Mouse (Mus musculus): Measurements from ENCODE around the gene Il34. TPM values are rescaled to one million over a fixed set of nuclear protein-coding genes. Genes with fewer than 3 reads are reported as not detected.

Il34 gene
- polyA plus RNA-seq (2012; fragmentation: generic; extraction: Trizol): 8.6 TPM
- long read RNA-seq, experiment 1, partial matches to known transcripts: 1 of 7 reads
- long read RNA-seq, experiment 1, other reads (novel, unspliced or antisense): 5 of 7 reads
- long read RNA-seq, experiment 2, partial matches to known transcripts: 0 of 18 reads
- long read RNA-seq, experiment 2, other reads (novel, unspliced or antisense): 18 of 18 reads

DNA sequence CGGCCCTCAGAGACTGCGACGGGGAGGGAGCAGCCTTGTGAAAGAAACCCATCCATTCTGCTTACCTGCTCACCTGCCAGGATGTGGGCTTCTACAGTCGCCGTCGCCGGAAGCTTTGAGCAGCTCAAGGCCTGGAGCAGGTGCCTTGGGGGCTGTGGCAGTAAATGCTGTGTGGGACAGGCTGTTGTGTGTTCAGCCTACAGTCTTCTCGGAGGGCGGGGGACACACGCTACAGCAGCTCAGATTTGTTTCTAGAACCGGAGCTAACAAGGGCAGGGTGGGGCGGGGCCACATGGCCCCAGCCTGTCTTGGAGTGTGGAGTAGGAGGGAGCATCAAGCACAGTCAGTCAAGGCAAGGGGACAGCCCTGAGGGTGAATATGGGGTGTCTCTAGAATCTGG, at the start of gene Il34:
TSS of gene Il34 (minus strand) at position 256 of the 400 bp plus-strand sequence.
- H3K27me3 ChIP-seq (ENCODE audit: control insufficient read depth, insufficient read depth, insufficient read length): no peaks in the 10 kb centered on the region
- no peaks in the 10 kb centered on the region for H3K79me3 ChIP-seq (ENCODE audit: low read depth)
- H3K36me3 ChIP-seq (ENCODE audit: control insufficient read depth, insufficient read depth): peaks cover 29% of the 10 kb centered on the region
- H3ac ChIP-seq (ENCODE audit: control insufficient read depth, insufficient read length, low read depth): no peak within 1 kb of the TSS
- H3K4me3 ChIP-seq (ENCODE audit: insufficient read depth, poor library complexity, severe bottlenecking): no peak within 1 kb of the TSS
- no peaks in the 10 kb centered on the region for H3K79me2 ChIP-seq (ENCODE audit: control insufficient read depth, insufficient read depth)
- TF ChIP-seq FOSL1 (IDR thresholded peaks at IDR 0.05; ENCODE audit: insufficient read depth, low read length, poor library complexity, severe bottlenecking) (no peak), USF1 (IDR thresholded peaks at IDR 0.05; ENCODE audit: low read depth) (no peak), MYOG (IDR thresholded peaks at IDR 0.05; ENCODE audit: control insufficient read depth, extremely low read depth, insufficient read length) (no peak), CEBPB (IDR thresholded peaks at IDR 0.05; ENCODE audit: low read depth) (no peak), CTCF (IDR thresholded peaks at IDR 0.05; ENCODE audit: control insufficient read depth, insufficient read depth, insufficient read length) (no peak)

- Histone ChIP-seq H3K36me3 (ENCODE audit: control insufficient read depth, insufficient read depth) (peaks cover 65% of the 10 kb centered on the region), H3K27me3 (ENCODE audit: control insufficient read depth, insufficient read depth, insufficient read length) (no peaks in the 10 kb centered on the region), H3K79me3 (ENCODE audit: low read depth) (peaks cover 21% of the 10 kb centered on the region), H3ac (ENCODE audit: control insufficient read depth, insufficient read length, low read depth) (no peak overlapping the region), H3K4me3 (ENCODE audit: insufficient read depth, poor library complexity, severe bottlenecking) (no peak overlapping the region), H3K79me2 (ENCODE audit: control insufficient read depth, insufficient read depth) (peaks cover 33% of the 10 kb centered on the region)
- no peak for TF ChIP-seq FOSL1 (IDR thresholded peaks at IDR 0.05; ENCODE audit: insufficient read depth, low read length, poor library complexity, severe bottlenecking)
- TF ChIP-seq USF1 (IDR thresholded peaks at IDR 0.05; ENCODE audit: low read depth): no peak
- TF ChIP-seq MYOG (IDR thresholded peaks at IDR 0.05; ENCODE audit: control insufficient read depth, extremely low read depth, insufficient read length): no peak
- no peak for TF ChIP-seq MYOD1 (IDR thresholded peaks at IDR 0.05; ENCODE audit: control insufficient read depth, insufficient read length, low read depth)
- no peak for TF ChIP-seq CEBPB (IDR thresholded peaks at IDR 0.05; ENCODE audit: low read depth)
- no peak for TF ChIP-seq MAX (IDR thresholded peaks at IDR 0.05)
- no peak for TF ChIP-seq CTCF (IDR thresholded peaks at IDR 0.05; ENCODE audit: control insufficient read depth, insufficient read depth, insufficient read length)
Observed at GRCm38 (mm10) chr8:110851186-110851585, 45.5 kb upstream of the Il34 start.

DNA sequence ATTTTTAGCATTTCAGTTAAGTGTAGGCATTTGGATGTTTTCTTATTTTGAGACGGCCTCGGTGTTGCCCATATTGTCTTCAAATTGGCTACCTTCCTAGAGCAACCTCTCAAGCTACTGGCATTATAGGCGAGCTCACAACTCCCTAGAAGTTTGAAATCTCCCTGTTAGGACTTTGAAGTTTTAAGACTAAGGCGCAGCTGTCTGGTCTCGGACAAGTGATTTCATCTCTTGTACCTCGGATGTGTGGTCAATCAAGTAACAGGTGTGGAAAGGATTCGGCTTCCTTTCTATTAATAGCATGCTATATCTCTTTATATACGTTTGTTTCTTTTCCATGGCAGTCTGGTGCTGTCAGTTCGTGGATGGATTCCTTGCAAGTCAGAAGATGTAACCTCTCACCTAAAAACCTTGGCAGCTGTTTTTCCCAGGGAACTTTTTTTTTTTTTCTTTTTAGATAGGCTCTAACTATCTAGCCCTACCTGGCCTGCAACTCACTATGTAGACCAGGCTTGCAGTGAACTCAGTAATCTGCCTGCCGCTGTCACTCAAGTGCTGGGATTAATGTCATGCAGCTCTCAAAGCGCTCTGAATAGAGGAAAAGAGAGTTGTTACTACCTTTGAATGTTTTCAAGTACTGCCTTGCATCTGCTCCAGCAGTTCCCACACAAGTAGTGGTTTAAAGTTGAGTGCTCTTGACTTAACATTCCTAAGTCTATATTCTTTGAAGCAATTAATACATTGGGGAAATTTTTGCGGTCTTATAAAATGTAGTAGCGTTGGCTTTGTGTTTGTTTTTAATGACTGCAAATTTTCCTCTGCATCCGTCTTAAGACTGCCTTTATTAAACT, 42.1 kb upstream of the Il34 start:
- H3K36me3 ChIP-seq (ENCODE audit: control insufficient read depth, insufficient read depth): peaks cover 60% of the 10 kb centered on the region
- H3K4me3 ChIP-seq (ENCODE audit: insufficient read depth, poor library complexity, severe bottlenecking): peak overlapping the region; percentile 94
- H3K79me3 ChIP-seq (ENCODE audit: low read depth): peaks cover 53% of the 10 kb centered on the region

GRCm38 (mm10) chr8:110847171-110847549, 41.4 kb upstream of the Il34 start:
- H3K36me3 ChIP-seq (ENCODE audit: control insufficient read depth, insufficient read depth): peaks cover 60% of the 10 kb centered on the region
- peaks cover 73% of the 10 kb centered on the region for H3K79me2 ChIP-seq (ENCODE audit: control insufficient read depth, insufficient read depth)
- TF ChIP-seq USF1 (IDR thresholded peaks at IDR 0.05; ENCODE audit: low read depth) (no peak), FOSL1 (IDR thresholded peaks at IDR 0.05; ENCODE audit: insufficient read depth, low read length, poor library complexity, severe bottlenecking) (no peak), MYOG (IDR thresholded peaks at IDR 0.05; ENCODE audit: control insufficient read depth, extremely low read depth, insufficient read length) (no peak), CTCF (IDR thresholded peaks at IDR 0.05; ENCODE audit: control insufficient read depth, insufficient read depth, insufficient read length) (no peak), MYOD1 (IDR thresholded peaks at IDR 0.05; ENCODE audit: control insufficient read depth, insufficient read length, low read depth) (no peak), CEBPB (IDR thresholded peaks at IDR 0.05; ENCODE audit: low read depth) (no peak)

More for the DNA sequence above, 42.1 kb upstream of the Il34 start:
- no peaks in the 10 kb centered on the region for H3K27me3 ChIP-seq (ENCODE audit: control insufficient read depth, insufficient read depth, insufficient read length)
- no peak for TF ChIP-seq CTCF (IDR thresholded peaks at IDR 0.05; ENCODE audit: control insufficient read depth, insufficient read depth, insufficient read length)
- no peak for TF ChIP-seq CEBPB (IDR thresholded peaks at IDR 0.05; ENCODE audit: low read depth)
- TF ChIP-seq MYOG (IDR thresholded peaks at IDR 0.05; ENCODE audit: control insufficient read depth, extremely low read depth, insufficient read length): no peak
- no peak for TF ChIP-seq MYOD1 (IDR thresholded peaks at IDR 0.05; ENCODE audit: control insufficient read depth, insufficient read length, low read depth)
- TF ChIP-seq USF1 (IDR thresholded peaks at IDR 0.05; ENCODE audit: low read depth): no peak
- no peak for TF ChIP-seq MAX (IDR thresholded peaks at IDR 0.05)
- no peak for TF ChIP-seq FOSL1 (IDR thresholded peaks at IDR 0.05; ENCODE audit: insufficient read depth, low read length, poor library complexity, severe bottlenecking)
- H3ac ChIP-seq (ENCODE audit: control insufficient read depth, insufficient read length, low read depth): peak overlapping the region; percentile 40
- peaks cover 66% of the 10 kb centered on the region for H3K79me2 ChIP-seq (ENCODE audit: control insufficient read depth, insufficient read depth)

DNA sequence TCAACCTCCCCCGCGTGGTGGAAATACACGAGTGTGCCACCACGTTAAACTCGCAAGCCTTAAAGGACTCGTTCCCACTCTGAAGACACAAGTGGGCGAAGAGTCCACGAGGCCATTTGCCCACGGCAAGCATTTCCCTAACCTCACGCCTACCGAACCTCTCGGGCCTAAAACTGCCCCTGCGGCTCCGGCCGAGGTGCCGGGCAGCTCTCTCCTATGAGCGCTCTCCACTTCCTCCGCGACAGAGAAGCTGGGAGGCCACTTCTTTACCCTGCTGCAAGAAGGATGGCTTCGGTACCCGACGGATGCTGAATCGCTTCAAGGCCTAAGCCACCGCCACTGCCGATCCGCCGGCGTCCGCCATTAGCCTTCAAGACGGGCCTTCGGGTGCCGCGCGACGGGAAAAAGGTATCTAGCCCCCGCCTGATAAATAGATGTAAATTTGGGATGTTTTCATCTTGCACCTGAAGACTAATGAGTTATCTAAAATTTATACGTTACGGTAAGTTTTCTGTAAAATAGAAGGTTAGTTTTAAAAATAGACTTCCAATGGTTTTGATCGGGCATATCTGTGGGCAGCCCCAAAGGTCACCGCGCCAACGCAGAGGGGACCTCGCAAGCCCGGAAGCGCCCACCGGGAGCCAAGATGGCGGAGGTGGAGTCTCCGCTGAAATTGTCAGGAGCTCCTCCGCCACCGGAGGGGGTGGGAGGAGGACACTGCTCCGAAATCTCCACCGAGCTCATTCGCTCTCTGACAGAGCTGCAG, 40.9 kb upstream of the Il34 start, which contains the start of the genes Cog4 and Sf3b3:
TSS of gene Cog4 (plus strand) at position 196 of the 766 bp plus-strand sequence.
TSS of gene Sf3b3 (minus strand) at position 383 of the 766 bp plus-strand sequence.
- TF ChIP-seq MAX (IDR thresholded peaks at IDR 0.05) (peak; percentile 98), FOSL1 (IDR thresholded peaks at IDR 0.05; ENCODE audit: insufficient read depth, low read length, poor library complexity, severe bottlenecking) (no peak), MYOG (IDR thresholded peaks at IDR 0.05; ENCODE audit: control insufficient read depth, extremely low read depth, insufficient read length) (no peak)
- Histone ChIP-seq H3K4me3 (ENCODE audit: insufficient read depth, poor library complexity, severe bottlenecking) (peak within 1 kb of the TSS; percentile 94), H3K79me2 (ENCODE audit: control insufficient read depth, insufficient read depth) (peaks cover 79% of the 10 kb centered on the region), H3K36me3 (ENCODE audit: control insufficient read depth, insufficient read depth) (peaks cover 61% of the 10 kb centered on the region), H3K27me3 (ENCODE audit: control insufficient read depth, insufficient read depth, insufficient read length) (no peaks in the 10 kb centered on the region), H3ac (ENCODE audit: control insufficient read depth, insufficient read length, low read depth) (peak within 1 kb of the TSS; percentile 90), H3K79me3 (ENCODE audit: low read depth) (peaks cover 65% of the 10 kb centered on the region)

More at GRCm38 (mm10) chr8:110847171-110847549, 41.4 kb upstream of the Il34 start:
- Histone ChIP-seq H3K79me3 (ENCODE audit: low read depth) (peaks cover 60% of the 10 kb centered on the region), H3K4me3 (ENCODE audit: insufficient read depth, poor library complexity, severe bottlenecking) (peak overlapping the region; percentile 94), H3ac (ENCODE audit: control insufficient read depth, insufficient read length, low read depth) (peak overlapping the region; percentile 90), H3K27me3 (ENCODE audit: control insufficient read depth, insufficient read depth, insufficient read length) (no peaks in the 10 kb centered on the region)
